Mouse (Mus musculus) lung, embryonic 14.5 days (tissue): ENCODE measurements around the gene Vti1a. TPM values are rescaled to one million over a fixed set of nuclear protein-coding genes. Genes with fewer than 3 reads are reported as not detected.

Experiments
- ATAC-seq: fragments of 200-750 bp; cut with Nextera tagmentation; 2 replicates; pipeline ENCODE4 v1.8.0; 2017; ENCODE audit warnings: mild to moderate bottlenecking, moderate TSS enrichment, moderate library complexity; ENCODE audit not compliant: insufficient read depth
- DNase-seq: peaks from one replicate; pipeline ENCODE4 v3.0.0-alpha.2; 2015
- H3K27ac ChIP-seq: fragments of 300-500 bp; sonication (generic); 2 replicates; pipeline ENCODE4 v1.5.1; 2014; ENCODE audit warnings: low read depth, mild to moderate bottlenecking, moderate library complexity
- H3K27me3 ChIP-seq: fragments of 300-500 bp; sonication (generic); 2 replicates; pipeline ENCODE4 v1.6.1; 2014; ENCODE audit warnings: low read length, control low read depth; ENCODE audit not compliant: insufficient read depth
- H3K36me3 ChIP-seq: fragments of 300-500 bp; sonication (generic); 2 replicates; pipeline ENCODE4 v1.6.1; 2014; ENCODE audit warnings: control low read depth; ENCODE audit not compliant: insufficient read depth
- H3K4me1 ChIP-seq: fragments of 300-500 bp; sonication (generic); 2 replicates; pipeline ENCODE4 v1.6.1; 2014; ENCODE audit warnings: antibody characterized with exemption, control low read depth; ENCODE audit not compliant: insufficient read depth
- H3K4me2 ChIP-seq: fragments of 300-500 bp; sonication (generic); 2 replicates; pipeline ENCODE4 v1.6.1; 2014; ENCODE audit warnings: mild to moderate bottlenecking
- H3K4me3 ChIP-seq: fragments of 300-500 bp; sonication (generic); 2 replicates; pipeline ENCODE4 v1.5.1; 2014; ENCODE audit warnings: low read depth, low read length
- H3K9ac ChIP-seq: fragments of 300-500 bp; sonication (generic); 2 replicates; pipeline ENCODE4 v1.6.1; 2014
- H3K9me3 ChIP-seq: fragments of 300-500 bp; sonication (generic); 2 replicates; pipeline ENCODE4 v1.6.1; 2016; ENCODE audit warnings: low read depth, low read length, control low read depth
- CTCF ChIP-seq: IDR thresholded peaks from 2 replicates; pipeline ENCODE4 v1.5.1; 2016; ENCODE audit warnings: antibody characterized with exemption, low read depth
- WGBS: fragments of 180-500 bp; shearing (Covaris S2); extraction: QIAGEN DNeasy Blood & Tissue Kit; methylation state at CpG from one replicate; pipeline ENCODE4 v1.1.7; 2014; 5-methylcytosine and 5-hydroxymethylcytosine counted together
- polyA plus RNA-seq: library from polyadenylated mRNA; unstranded; fragments of >200 nt; fragmentation: Nextera tagmentation; extraction: Ambion mirVana; gene quantifications from 2 replicates; pipeline ENCODE4 v1.2.1, GENCODE M21; 2014

Gene Vti1a
- polyA plus RNA-seq, 1 experiment from 2014 or later = 25.5 TPM

GRCm38 (mm10) chr19:55340521-55340920 is 24.4 kb downstream of the Vti1a start:
- no peak for TF ChIP-seq CTCF
- 90% methylated on average over 6 of the region's 6 CpGs for WGBS
- DNase-seq = no peak

GRCm38 (mm10) chr19:55341377-55341776 is 25.3 kb downstream of the Vti1a start:
- 61% methylated on average over 3 of the region's 3 CpGs for WGBS
- DNase-seq (no peak), ATAC-seq (no peak)
- H3K4me2 ChIP-seq = no peak overlapping the region
- H3K4me1 ChIP-seq = no peaks in the 10 kb centered on the region
- H3K9ac ChIP-seq = no peak overlapping the region
- no peaks in the 10 kb centered on the region for H3K27me3 ChIP-seq
- TF ChIP-seq CTCF = no peak
- no peak overlapping the region for H3K27ac ChIP-seq
- no peak overlapping the region for H3K4me3 ChIP-seq
- H3K9me3 ChIP-seq = no peaks in the 10 kb centered on the region
- H3K36me3 ChIP-seq = 0 out of 2 replicates have a peak, but pooled peaks cover 6% of the 10 kb centered on the region

More at GRCm38 (mm10) chr19:55340521-55340920, 24.4 kb downstream of the Vti1a start:
- Histone ChIP-seq H3K4me3 (no peak overlapping the region), H3K4me1 (no peaks in the 10 kb centered on the region), H3K4me2 (no peak overlapping the region), H3K9ac (no peak overlapping the region), H3K27ac (no peak overlapping the region), H3K36me3 (0 out of 2 replicates have a peak, but pooled peaks cover 6% of the 10 kb centered on the region), H3K27me3 (no peaks in the 10 kb centered on the region), H3K9me3 (no peaks in the 10 kb centered on the region)
- ATAC-seq = no peak

- no peaks in the 10 kb centered on the region for H3K9me3 ChIP-seq
- TF ChIP-seq CTCF = no peak
Measured at GRCm38 (mm10) chr19:55342423-55342822, 26.3 kb downstream of the Vti1a start.

GRCm38 (mm10) chr19:55343274-55343673 is 27.2 kb downstream of the Vti1a start:
- no peak for DNase-seq
- Histone ChIP-seq H3K9ac (no peak overlapping the region), H3K4me3 (no peak overlapping the region), H3K27me3 (no peaks in the 10 kb centered on the region), H3K9me3 (no peaks in the 10 kb centered on the region), H3K27ac (no peak overlapping the region), H3K4me2 (no peak overlapping the region), H3K4me1 (no peaks in the 10 kb centered on the region), H3K36me3 (0 out of 2 replicates have a peak, but pooled peaks cover 6% of the 10 kb centered on the region)
- no peak for TF ChIP-seq CTCF
- 82% methylated on average over 9 of the region's 9 CpGs for WGBS
- no peak for ATAC-seq

More at GRCm38 (mm10) chr19:55342423-55342822, 26.3 kb downstream of the Vti1a start:
- no peak overlapping the region for H3K27ac ChIP-seq
- no peaks in the 10 kb centered on the region for H3K4me1 ChIP-seq
- H3K9ac ChIP-seq = no peak overlapping the region
- H3K27me3 ChIP-seq = no peaks in the 10 kb centered on the region
- no peak for ATAC-seq
- 79% methylated on average over 7 of the region's 7 CpGs for WGBS
- no peak for DNase-seq
- no peak overlapping the region for H3K4me3 ChIP-seq
- H3K36me3 ChIP-seq = 0 out of 2 replicates have a peak, but pooled peaks cover 6% of the 10 kb centered on the region
- H3K4me2 ChIP-seq = no peak overlapping the region

- DNase-seq = no peak
- Histone ChIP-seq H3K36me3 (0 out of 2 replicates have a peak, but pooled peaks cover 5% of the 10 kb centered on the region), H3K4me2 (no peak overlapping the region), H3K9ac (no peak overlapping the region), H3K4me3 (no peak overlapping the region), H3K27ac (no peak overlapping the region), H3K9me3 (no peaks in the 10 kb centered on the region), H3K27me3 (no peaks in the 10 kb centered on the region), H3K4me1 (peaks cover 14% of the 10 kb centered on the region; the same call in 1 of the 2 replicates)
- no peak for TF ChIP-seq CTCF
- no peak for ATAC-seq
- 80% methylated on average over 3 of the region's 3 CpGs for WGBS
Measured at GRCm38 (mm10) chr19:55348187-55348586, 32.1 kb downstream of the Vti1a start.

GRCm38 (mm10) chr19:55350673-55351378 is 34.7 kb downstream of the Vti1a start:
- 24% methylated on average over 9 of the region's 9 CpGs for WGBS
- Histone ChIP-seq H3K4me1 (peaks cover 14% of the 10 kb centered on the region; the same call in 1 of the 2 replicates), H3K27me3 (no peaks in the 10 kb centered on the region), H3K27ac (no peak overlapping the region), H3K4me3 (no peak overlapping the region), H3K9me3 (no peaks in the 10 kb centered on the region), H3K9ac (no peak overlapping the region), H3K36me3 (no peaks in the 10 kb centered on the region), H3K4me2 (no peak overlapping the region)
- ATAC-seq (peak; percentile 85), DNase-seq (peak; percentile 90)
- no peak for TF ChIP-seq CTCF

- WGBS = 90% methylated on average over 9 of the region's 9 CpGs
- no peaks in the 10 kb centered on the region for H3K9me3 ChIP-seq
- no peak overlapping the region for H3K4me3 ChIP-seq
- no peaks in the 10 kb centered on the region for H3K36me3 ChIP-seq
- H3K27me3 ChIP-seq = no peaks in the 10 kb centered on the region
- H3K27ac ChIP-seq = no peak overlapping the region
- H3K4me1 ChIP-seq = no peaks in the 10 kb centered on the region
- no peak for TF ChIP-seq CTCF
- no peak overlapping the region for H3K4me2 ChIP-seq
- no peak overlapping the region for H3K9ac ChIP-seq
- DNase-seq = no peak
- no peak for ATAC-seq
Measured at GRCm38 (mm10) chr19:55362606-55363005, 46.5 kb downstream of the Vti1a start.
